Mouse (Mus musculus): ENCODE measurements at regions not wholly inside any gene's neighbourhood (a gene's known extent, or its start where the extent isn't known, plus 50 kb on each side); places are given as distances from the start of the nearest gene placed in this dataset.

GRCm38 (mm10) chr10:98305667-98306066 is 579.1 kb upstream of the C030005K15Rik start:
- no peak overlapping the region for H3K27ac ChIP-seq (ENCODE audit: low read depth, low read length)
- H3K4me1 ChIP-seq (ENCODE audit: control insufficient read depth, insufficient read depth, low read length), result no peaks in the 10 kb centered on the region
- no peaks in the 10 kb centered on the region for H3K36me3 ChIP-seq (ENCODE audit: control insufficient read depth, insufficient read depth, low read length)
- 70% methylated on average over 1 of the region's 1 CpGs for WGBS
- no peaks in the 10 kb centered on the region for H3K27me3 ChIP-seq (ENCODE audit: control insufficient read depth, insufficient read depth, low read length)
- H3K4me3 ChIP-seq (ENCODE audit: low read depth, low read length), result no peak overlapping the region
- ATAC-seq (ENCODE audit: low FRiP score) (no peak), DNase-seq (ENCODE audit: low spot score, missing footprints) (no peak)
- no peak overlapping the region for H3K9ac ChIP-seq (ENCODE audit: low read length)
- no peaks in the 10 kb centered on the region for H3K9me3 ChIP-seq (ENCODE audit: control insufficient read depth, low read length)
- H3K4me2 ChIP-seq, result no peak overlapping the region

GRCm38 (mm10) chr10:98309667-98310066 is 583.1 kb upstream of the C030005K15Rik start:
- Histone ChIP-seq H3K9me3 (ENCODE audit: control insufficient read depth, low read length) (no peaks in the 10 kb centered on the region), H3K4me3 (ENCODE audit: low read depth, low read length) (no peak overlapping the region), H3K36me3 (ENCODE audit: control insufficient read depth, insufficient read depth, low read length) (no peaks in the 10 kb centered on the region), H3K27me3 (ENCODE audit: control insufficient read depth, insufficient read depth, low read length) (no peaks in the 10 kb centered on the region), H3K4me1 (ENCODE audit: control insufficient read depth, insufficient read depth, low read length) (no peaks in the 10 kb centered on the region), H3K27ac (ENCODE audit: low read depth, low read length) (no peak overlapping the region), H3K9ac (ENCODE audit: low read length) (no peak overlapping the region), H3K4me2 (no peak overlapping the region)
- DNase-seq (ENCODE audit: low spot score, missing footprints), result no peak
- WGBS, result 82% methylated on average over 3 of the region's 3 CpGs
- no peak for ATAC-seq (ENCODE audit: low FRiP score)

GRCm38 (mm10) chr10:98311403-98311802 is 584.8 kb upstream of the C030005K15Rik start:
- H3K27me3 ChIP-seq (ENCODE audit: control insufficient read depth, insufficient read depth, low read length), result no peaks in the 10 kb centered on the region
- DNase-seq (ENCODE audit: low spot score, missing footprints), result no peak
- H3K27ac ChIP-seq (ENCODE audit: low read depth, low read length), result no peak overlapping the region
- no peak overlapping the region for H3K4me3 ChIP-seq (ENCODE audit: low read depth, low read length)
- H3K36me3 ChIP-seq (ENCODE audit: control insufficient read depth, insufficient read depth, low read length), result no peaks in the 10 kb centered on the region
- no peak for ATAC-seq (ENCODE audit: low FRiP score)
- no peak overlapping the region for H3K9ac ChIP-seq (ENCODE audit: low read length)
- no peaks in the 10 kb centered on the region for H3K4me1 ChIP-seq (ENCODE audit: control insufficient read depth, insufficient read depth, low read length)
- H3K4me2 ChIP-seq, result no peak overlapping the region
- no peaks in the 10 kb centered on the region for H3K9me3 ChIP-seq (ENCODE audit: control insufficient read depth, low read length)

GRCm38 (mm10) chr10:98318416-98318815 is 591.9 kb upstream of the C030005K15Rik start:
- DNase-seq (ENCODE audit: low spot score, missing footprints) (no peak), ATAC-seq (ENCODE audit: low FRiP score) (no peak)
- Histone ChIP-seq H3K9me3 (ENCODE audit: control insufficient read depth, low read length) (no peaks in the 10 kb centered on the region), H3K4me1 (ENCODE audit: control insufficient read depth, insufficient read depth, low read length) (no peaks in the 10 kb centered on the region), H3K4me3 (ENCODE audit: low read depth, low read length) (no peak overlapping the region), H3K27ac (ENCODE audit: low read depth, low read length) (no peak overlapping the region), H3K36me3 (ENCODE audit: control insufficient read depth, insufficient read depth, low read length) (no peaks in the 10 kb centered on the region), H3K27me3 (ENCODE audit: control insufficient read depth, insufficient read depth, low read length) (no peaks in the 10 kb centered on the region), H3K9ac (ENCODE audit: low read length) (no peak overlapping the region), H3K4me2 (no peak overlapping the region)
- 84% methylated on average over 2 of the region's 2 CpGs for WGBS

GRCm38 (mm10) chr10:98323846-98324245 is 590.4 kb upstream of the Atp2b1 start:
- no peak for DNase-seq (ENCODE audit: low spot score, missing footprints)
- Histone ChIP-seq H3K9ac (ENCODE audit: low read length) (no peak overlapping the region), H3K9me3 (ENCODE audit: control insufficient read depth, low read length) (no peaks in the 10 kb centered on the region), H3K4me3 (ENCODE audit: low read depth, low read length) (no peak overlapping the region), H3K4me2 (no peak overlapping the region), H3K4me1 (ENCODE audit: control insufficient read depth, insufficient read depth, low read length) (no peaks in the 10 kb centered on the region), H3K27ac (ENCODE audit: low read depth, low read length) (no peak overlapping the region), H3K27me3 (ENCODE audit: control insufficient read depth, insufficient read depth, low read length) (no peaks in the 10 kb centered on the region), H3K36me3 (ENCODE audit: control insufficient read depth, insufficient read depth, low read length) (no peaks in the 10 kb centered on the region)
- ATAC-seq (ENCODE audit: low FRiP score), result no peak
- 82% methylated on average over 5 of the region's 5 CpGs for WGBS

GRCm38 (mm10) chr10:98324591-98324990 is 589.6 kb upstream of the Atp2b1 start:
- no peak overlapping the region for H3K4me3 ChIP-seq (ENCODE audit: low read depth, low read length)
- no peaks in the 10 kb centered on the region for H3K4me1 ChIP-seq (ENCODE audit: control insufficient read depth, insufficient read depth, low read length)
- no peak for ATAC-seq (ENCODE audit: low FRiP score)

GRCm38 (mm10) chr10:98325720-98326119 is 588.5 kb upstream of the Atp2b1 start:
- no peak overlapping the region for H3K4me3 ChIP-seq (ENCODE audit: low read depth, low read length)
- no peaks in the 10 kb centered on the region for H3K36me3 ChIP-seq (ENCODE audit: control insufficient read depth, insufficient read depth, low read length)
- no peaks in the 10 kb centered on the region for H3K27me3 ChIP-seq (ENCODE audit: control insufficient read depth, insufficient read depth, low read length)
- ATAC-seq (ENCODE audit: low FRiP score) (no peak), DNase-seq (ENCODE audit: low spot score, missing footprints) (no peak)
- H3K9ac ChIP-seq (ENCODE audit: low read length), result no peak overlapping the region
- no peak overlapping the region for H3K4me2 ChIP-seq
- 74% methylated on average over 5 of the region's 5 CpGs for WGBS
- H3K9me3 ChIP-seq (ENCODE audit: control insufficient read depth, low read length), result no peaks in the 10 kb centered on the region
- no peak overlapping the region for H3K27ac ChIP-seq (ENCODE audit: low read depth, low read length)
- H3K4me1 ChIP-seq (ENCODE audit: control insufficient read depth, insufficient read depth, low read length), result no peaks in the 10 kb centered on the region

More at GRCm38 (mm10) chr10:98324591-98324990, 589.6 kb upstream of the Atp2b1 start:
- Histone ChIP-seq H3K36me3 (ENCODE audit: control insufficient read depth, insufficient read depth, low read length) (no peaks in the 10 kb centered on the region), H3K4me2 (no peak overlapping the region), H3K27me3 (ENCODE audit: control insufficient read depth, insufficient read depth, low read length) (no peaks in the 10 kb centered on the region), H3K9ac (ENCODE audit: low read length) (no peak overlapping the region), H3K27ac (ENCODE audit: low read depth, low read length) (no peak overlapping the region), H3K9me3 (ENCODE audit: control insufficient read depth, low read length) (no peaks in the 10 kb centered on the region)
- DNase-seq (ENCODE audit: low spot score, missing footprints), result no peak

GRCm38 (mm10) chr10:98332682-98333081 is 581.5 kb upstream of the Atp2b1 start:
- Histone ChIP-seq H3K9me3 (ENCODE audit: control insufficient read depth, low read length) (no peaks in the 10 kb centered on the region), H3K4me1 (ENCODE audit: control insufficient read depth, insufficient read depth, low read length) (no peaks in the 10 kb centered on the region), H3K27ac (ENCODE audit: low read depth, low read length) (no peak overlapping the region), H3K27me3 (ENCODE audit: control insufficient read depth, insufficient read depth, low read length) (no peaks in the 10 kb centered on the region), H3K9ac (ENCODE audit: low read length) (no peak overlapping the region), H3K36me3 (ENCODE audit: control insufficient read depth, insufficient read depth, low read length) (no peaks in the 10 kb centered on the region), H3K4me2 (no peak overlapping the region), H3K4me3 (ENCODE audit: low read depth, low read length) (no peak overlapping the region)
- DNase-seq (ENCODE audit: low spot score, missing footprints) (no peak), ATAC-seq (ENCODE audit: low FRiP score) (no peak)
- WGBS, result 76% methylated on average over 4 of the region's 4 CpGs

- Histone ChIP-seq H3K27me3 (ENCODE audit: control insufficient read depth, insufficient read depth, low read length) (no peaks in the 10 kb centered on the region), H3K27ac (ENCODE audit: low read depth, low read length) (no peak overlapping the region), H3K4me2 (no peak overlapping the region), H3K36me3 (ENCODE audit: control insufficient read depth, insufficient read depth, low read length) (no peaks in the 10 kb centered on the region), H3K9ac (ENCODE audit: low read length) (no peak overlapping the region), H3K4me3 (ENCODE audit: low read depth, low read length) (no peak overlapping the region), H3K4me1 (ENCODE audit: control insufficient read depth, insufficient read depth, low read length) (no peaks in the 10 kb centered on the region), H3K9me3 (ENCODE audit: control insufficient read depth, low read length) (no peaks in the 10 kb centered on the region)
- no peak for DNase-seq (ENCODE audit: low spot score, missing footprints)
- ATAC-seq (ENCODE audit: low FRiP score), result peak; percentile 38; the same call in 1 of the 2 replicates
- WGBS, result 68% methylated on average over 6 of the region's 6 CpGs
Measured at GRCm38 (mm10) chr10:98333411-98334067, 580.7 kb upstream of the Atp2b1 start.
